Comparison of ENCODE assay signal across 11 mouse cellular contexts in the genomic region with DNA sequence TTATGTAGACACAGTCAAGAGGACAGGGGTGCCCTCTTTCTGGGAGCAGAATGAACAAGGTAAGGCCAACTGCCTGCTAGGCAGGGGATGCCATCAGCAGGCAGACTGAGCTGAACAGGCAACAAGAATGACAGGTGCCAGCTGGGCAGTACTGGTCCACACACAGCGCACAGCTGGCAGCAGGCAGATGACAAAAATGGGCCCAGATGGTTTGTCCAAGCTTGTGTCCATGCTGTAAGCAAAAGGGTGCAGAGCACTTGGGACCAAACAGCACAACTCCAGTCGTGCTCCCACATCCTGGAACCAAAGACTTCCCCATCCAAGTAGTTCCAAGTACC. TPM values are rescaled to one million over a fixed set of nuclear protein-coding genes. Genes with fewer than 3 reads are reported as not detected.
DNase-seq lines count a peak whose midpoint lies in the region; ATAC-seq and TF ChIP-seq lines count a peak whose summit lies in the region.
"Had no signal": no experiment of that assay in that cellular context is flagged by ENCODE, and none has a peak within 500 bp of the region (broad histone marks: within the 10 kb centered on the region; RNA-seq: fewer than 3 reads in every experiment).

No protein-coding gene starts in this region.

- no peak overlapping the region for H3K4me3 ChIP-seq in intestine, embryonic 14.5 days (ENCODE audit: low read depth, low read length)
- no peak overlapping the region for H3K4me3 ChIP-seq in intestine, postnatal 0 days (ENCODE audit: low read depth, low read length)
- H3K4me3 ChIP-seq in forebrain, embryonic 14.5 days (ENCODE audit: low read depth, low read length) = no peak overlapping the region
- H3K4me3 ChIP-seq in limb, embryonic 12.5 days (replicated peaks) = no peak overlapping the region
- no peak overlapping the region for H3K4me3 ChIP-seq in neural tube, embryonic 13.5 days
- H3K4me3 ChIP-seq: embryonic facial prominence, embryonic 12.5 days; left cerebral cortex, adult 2 months had no signal

- no peaks in the 10 kb centered on the region for H3K36me3 ChIP-seq in intestine, embryonic 14.5 days (ENCODE audit: control insufficient read depth, insufficient read depth, low read length)
- H3K36me3 ChIP-seq in intestine, postnatal 0 days (ENCODE audit: control insufficient read depth, insufficient read depth) = no peaks in the 10 kb centered on the region
- H3K36me3 ChIP-seq in forebrain, embryonic 14.5 days (ENCODE audit: control insufficient read depth, insufficient read depth, low read length) = no peaks in the 10 kb centered on the region
- H3K36me3 ChIP-seq in limb, embryonic 12.5 days = no peaks in the 10 kb centered on the region
- no peaks in the 10 kb centered on the region for H3K36me3 ChIP-seq in neural tube, embryonic 13.5 days
- H3K36me3 ChIP-seq: embryonic facial prominence, embryonic 12.5 days had no signal

- intact Hi-C loops in left cerebral cortex, postnatal 36 days (cut with DNase I) = loop anchor here (1.0 to 10.0 kb wide), 3 partner anchors 126 to 241 kb away; a partner anchor contains a TSS

- H3K4me2 ChIP-seq in intestine, embryonic 14.5 days (ENCODE audit: low read length) = no peak overlapping the region
- H3K4me2 ChIP-seq in intestine, postnatal 0 days (replicated peaks; ENCODE audit: low read depth) = no peak overlapping the region
- H3K4me2 ChIP-seq in forebrain, embryonic 14.5 days (ENCODE audit: low read length) = no peak overlapping the region
- H3K4me2 ChIP-seq in limb, embryonic 12.5 days = no peak overlapping the region
- no peak overlapping the region for H3K4me2 ChIP-seq in neural tube, embryonic 13.5 days

- ATAC-seq in intestine, embryonic 14.5 days (replicated peaks; ENCODE audit: low FRiP score, low TSS enrichment, low read depth) = peak; percentile 22
- ATAC-seq in intestine, postnatal 0 days = no peak
- peak; percentile 36; the same call in 1 of the 2 replicates for ATAC-seq in forebrain, embryonic 14.5 days
- ATAC-seq in limb, embryonic 12.5 days (ENCODE audit: insufficient number of reproducible peaks, insufficient read depth, low FRiP score, low TSS enrichment, low read depth) = 0 out of 2 replicates have a peak, but pooled peaks have one; percentile 9
- no peak for ATAC-seq in neural tube, embryonic 13.5 days (ENCODE audit: low read depth)
- ATAC-seq in monocyte, adult 5-6 weeks (replicated peaks; ENCODE audit: insufficient number of reproducible peaks, low FRiP score, low TSS enrichment, poor library complexity, severe bottlenecking) = no peak

- no peak for TF ChIP-seq CTCF in intestine, postnatal 0 days (IDR thresholded peaks at IDR 0.05; ENCODE audit: low read depth)

- H3K27me3 ChIP-seq in intestine, embryonic 14.5 days (replicated peaks; ENCODE audit: control insufficient read depth, insufficient read depth, low read length) = no peaks in the 10 kb centered on the region
- no peaks in the 10 kb centered on the region for H3K27me3 ChIP-seq in intestine, postnatal 0 days (replicated peaks; ENCODE audit: control insufficient read depth, insufficient read depth, low read length)
- no peaks in the 10 kb centered on the region for H3K27me3 ChIP-seq in forebrain, embryonic 14.5 days (replicated peaks; ENCODE audit: control insufficient read depth, insufficient read depth, low read length)
- peaks cover 7% of the 10 kb centered on the region; the same call in 1 of the 2 replicates for H3K27me3 ChIP-seq in limb, embryonic 12.5 days
- no peaks in the 10 kb centered on the region for H3K27me3 ChIP-seq in neural tube, embryonic 13.5 days
- H3K27me3 ChIP-seq: embryonic facial prominence, embryonic 12.5 days had no signal

- 77% methylated on average over 2 of the region's 2 CpGs for WGBS in intestine, embryonic 14.5 days
- 86% methylated on average over 2 of the region's 2 CpGs for WGBS in intestine, postnatal 0 days
- 89% methylated on average over 2 of the region's 2 CpGs for WGBS in forebrain, embryonic 14.5 days
- WGBS in limb, embryonic 12.5 days = 81% methylated on average over 2 of the region's 2 CpGs
- 73% methylated on average over 2 of the region's 2 CpGs for WGBS in neural tube, embryonic 13.5 days

- DNase-seq in intestine, embryonic 14.5 days (ENCODE audit: low spot score) = no peak
- no peak for DNase-seq in forebrain, embryonic 14.5 days (ENCODE audit: low spot score)
- DNase-seq in adipocyte (ENCODE audit: low spot score) = no peak
- no peak for DNase-seq in left cerebral cortex, postnatal 36 days (ENCODE audit: low spot score in 2 of 2)

- no peaks in the 10 kb centered on the region for H3K9me3 ChIP-seq in intestine, embryonic 14.5 days (ENCODE audit: control insufficient read depth, low read length)
- H3K9me3 ChIP-seq in intestine, postnatal 0 days (ENCODE audit: control insufficient read depth) = no peaks in the 10 kb centered on the region
- H3K9me3 ChIP-seq in forebrain, embryonic 14.5 days (replicated peaks; ENCODE audit: control insufficient read depth, low read length) = no peaks in the 10 kb centered on the region
- H3K9me3 ChIP-seq in limb, embryonic 12.5 days = no peaks in the 10 kb centered on the region
- no peaks in the 10 kb centered on the region for H3K9me3 ChIP-seq in neural tube, embryonic 13.5 days
- H3K9me3 ChIP-seq: embryonic facial prominence, embryonic 12.5 days had no signal

- H3K27ac ChIP-seq in intestine, embryonic 14.5 days (ENCODE audit: low read depth) = no peak overlapping the region
- H3K27ac ChIP-seq in intestine, postnatal 0 days (ENCODE audit: low read depth, low read length) = no peak overlapping the region
- H3K27ac ChIP-seq in forebrain, embryonic 14.5 days (ENCODE audit: low read depth, low read length) = no peak overlapping the region
- H3K27ac ChIP-seq in limb, embryonic 12.5 days = no peak overlapping the region
- no peak overlapping the region for H3K27ac ChIP-seq in neural tube, embryonic 13.5 days (replicated peaks)
- H3K27ac ChIP-seq: left cerebral cortex, adult 2 months had no signal

- no peak overlapping the region for H3K9ac ChIP-seq in intestine, embryonic 14.5 days (ENCODE audit: low read length)
- H3K9ac ChIP-seq in intestine, postnatal 0 days (ENCODE audit: low read depth, low read length) = no peak overlapping the region
- no peak overlapping the region for H3K9ac ChIP-seq in forebrain, embryonic 14.5 days (ENCODE audit: low read length)
- H3K9ac ChIP-seq in limb, embryonic 12.5 days (replicated peaks) = no peak overlapping the region
- peak overlapping the region; percentile 31; the same call in 1 of the 2 replicates for H3K9ac ChIP-seq in neural tube, embryonic 13.5 days

- peaks cover 22% of the 10 kb centered on the region; the same call in 1 of the 2 replicates for H3K4me1 ChIP-seq in intestine, embryonic 14.5 days (replicated peaks; ENCODE audit: control insufficient read depth, insufficient read depth, low read length)
- no peaks in the 10 kb centered on the region for H3K4me1 ChIP-seq in intestine, postnatal 0 days (replicated peaks; ENCODE audit: control insufficient read depth, insufficient read depth, low read length)
- peaks cover 14% of the 10 kb centered on the region; the same call in 1 of the 2 replicates for H3K4me1 ChIP-seq in forebrain, embryonic 14.5 days (ENCODE audit: control insufficient read depth, insufficient read depth, low read length)
- peaks cover 41% of the 10 kb centered on the region for H3K4me1 ChIP-seq in limb, embryonic 12.5 days (replicated peaks)
- peaks cover 38% of the 10 kb centered on the region for H3K4me1 ChIP-seq in neural tube, embryonic 13.5 days (replicated peaks)

RNA-seq across cellular contexts. Expression of a gene that starts 4.1 kb away (rescaled TPM):
- 21.2 and 22.8 TPM in 2 replicates for polyA plus RNA-seq in intestine, embryonic 14.5 days (2014; fragmentation: Nextera tagmentation; extraction: Ambion mirVana)
- 75.4 and 93.3 TPM in 2 replicates for polyA plus RNA-seq in intestine, postnatal 0 days (2015; fragmentation: Nextera tagmentation; extraction: Ambion mirVana)
- 0.11 and 0.36 TPM in 2 replicates for polyA plus RNA-seq in forebrain, embryonic 14.5 days (2014; fragmentation: Nextera tagmentation; extraction: Ambion mirVana)
- 0.76 and 0.98 TPM in 2 replicates for polyA plus RNA-seq in limb, embryonic 12.5 days (2016; fragmentation: Nextera tagmentation; extraction: Ambion mirVana)
- 0.17 and 0.21 TPM in 2 replicates for polyA plus RNA-seq in neural tube, embryonic 13.5 days (2015; fragmentation: Nextera tagmentation; extraction: Ambion mirVana)
- not detected for total RNA-seq in left cerebral cortex, postnatal 36 days (2021)
- total RNA-seq in monocyte, adult 5-6 weeks (2017) = not detected in 3 replicates

RNA-seq across cellular contexts. Expression of a gene that starts 20.6 kb away (rescaled TPM):
- not detected in 2 replicates for polyA plus RNA-seq in intestine, embryonic 14.5 days (2014; fragmentation: Nextera tagmentation; extraction: Ambion mirVana)
- not detected in 2 replicates for polyA plus RNA-seq in intestine, postnatal 0 days (2015; fragmentation: Nextera tagmentation; extraction: Ambion mirVana)
- not detected in 2 replicates for polyA plus RNA-seq in forebrain, embryonic 14.5 days (2014; fragmentation: Nextera tagmentation; extraction: Ambion mirVana)
- not detected in 2 replicates for polyA plus RNA-seq in limb, embryonic 12.5 days (2016; fragmentation: Nextera tagmentation; extraction: Ambion mirVana)
- polyA plus RNA-seq in neural tube, embryonic 13.5 days (2015; fragmentation: Nextera tagmentation; extraction: Ambion mirVana) = not detected in 2 replicates
- not detected for total RNA-seq in left cerebral cortex, postnatal 36 days (2021)
- not detected in 3 replicates for total RNA-seq in monocyte, adult 5-6 weeks (2017)
- total RNA-seq: ES-E14; left cerebral cortex, adult 2 months had no signal
- polyA plus RNA-seq: embryonic facial prominence, embryonic 12.5 days had no signal

RNA-seq across cellular contexts. Expression of a gene that starts 25.0 kb away (rescaled TPM):
- 60.4 and 65.3 TPM in 2 replicates for polyA plus RNA-seq in intestine, embryonic 14.5 days (2014; fragmentation: Nextera tagmentation; extraction: Ambion mirVana)
- polyA plus RNA-seq in intestine, postnatal 0 days (2015; fragmentation: Nextera tagmentation; extraction: Ambion mirVana) = 79.2 and 85.3 TPM in 2 replicates
- 27.2 and 35.6 TPM in 2 replicates for polyA plus RNA-seq in forebrain, embryonic 14.5 days (2014; fragmentation: Nextera tagmentation; extraction: Ambion mirVana)
- 28.3 and 29.9 TPM in 2 replicates for polyA plus RNA-seq in limb, embryonic 12.5 days (2016; fragmentation: Nextera tagmentation; extraction: Ambion mirVana)
- polyA plus RNA-seq in neural tube, embryonic 13.5 days (2015; fragmentation: Nextera tagmentation; extraction: Ambion mirVana) = 33.7 and 34.6 TPM in 2 replicates
- 10 to 100 TPM; 56.6 to 78.7 TPM for total RNA-seq in left cerebral cortex, postnatal 36 days (2021)
- 527 to 604 TPM (median 547 TPM) in 3 replicates for total RNA-seq in monocyte, adult 5-6 weeks (2017)

RNA-seq across cellular contexts. Expression of a gene that starts 58.7 kb away (rescaled TPM):
- polyA plus RNA-seq in intestine, embryonic 14.5 days (2014; fragmentation: Nextera tagmentation; extraction: Ambion mirVana) = 0.60 and 0.96 TPM in 2 replicates
- polyA plus RNA-seq in intestine, postnatal 0 days (2015; fragmentation: Nextera tagmentation; extraction: Ambion mirVana) = 3.0 and 3.4 TPM in 2 replicates
- 0.05 and 0.38 TPM in 2 replicates for polyA plus RNA-seq in forebrain, embryonic 14.5 days (2014; fragmentation: Nextera tagmentation; extraction: Ambion mirVana)
- 0.23 and 0.37 TPM in 2 replicates for polyA plus RNA-seq in limb, embryonic 12.5 days (2016; fragmentation: Nextera tagmentation; extraction: Ambion mirVana)
- 0.10 TPM in 1 of 2 replicates, not detected in the other for polyA plus RNA-seq in neural tube, embryonic 13.5 days (2015; fragmentation: Nextera tagmentation; extraction: Ambion mirVana)
- 1 to 10 TPM in 1 of 2 experiments, under 1 TPM in 1; 0.69 to 1.1 TPM for total RNA-seq in left cerebral cortex, postnatal 36 days (2021)
- not detected in 3 replicates for total RNA-seq in monocyte, adult 5-6 weeks (2017)

Comparison
In these comparisons a context has a peak if more than half of its experiments do, and no peak if none do; other contexts are left out.
1. ATAC-seq: peak in intestine, embryonic 14.5 days (single experiment), forebrain, embryonic 14.5 days (single experiment) and limb, embryonic 12.5 days (single experiment); none in intestine, postnatal 0 days (single experiment), neural tube, embryonic 13.5 days (single experiment) and monocyte, adult 5-6 weeks (single experiment).
2. RNA of a gene that starts 4.1 kb away (polyA plus RNA-seq): 75.4 to 93.3 TPM in intestine, postnatal 0 days and 21.2 to 22.8 TPM in intestine, embryonic 14.5 days; 0.76 to 0.98 TPM in limb, embryonic 12.5 days, 0.17 to 0.21 TPM in neural tube, embryonic 13.5 days and 0.11 to 0.36 TPM in forebrain, embryonic 14.5 days; every median in the first group is over 10 times any median in the second.